Mouse (Mus musculus) right cerebral cortex, postnatal 25 days (tissue): ENCODE measurements around the gene Prdx3.
"Not testable (repeated sequence)": the region's sequence is repeated elsewhere in the genome, so short reads cannot be mapped to it uniquely, and the experiment has no call there.

Experiments used
- DNase-seq: peaks from one replicate; pipeline ENCODE4 v3.0.0; 2022

The Prdx3 gene

GRCm38 (mm10) chr19:60874064-60874694, at the start of gene Prdx3:
Gene Prdx3, minus strand, starts transcription at chr19:60874556.
- DNase-seq = peak; percentile 95

DNA sequence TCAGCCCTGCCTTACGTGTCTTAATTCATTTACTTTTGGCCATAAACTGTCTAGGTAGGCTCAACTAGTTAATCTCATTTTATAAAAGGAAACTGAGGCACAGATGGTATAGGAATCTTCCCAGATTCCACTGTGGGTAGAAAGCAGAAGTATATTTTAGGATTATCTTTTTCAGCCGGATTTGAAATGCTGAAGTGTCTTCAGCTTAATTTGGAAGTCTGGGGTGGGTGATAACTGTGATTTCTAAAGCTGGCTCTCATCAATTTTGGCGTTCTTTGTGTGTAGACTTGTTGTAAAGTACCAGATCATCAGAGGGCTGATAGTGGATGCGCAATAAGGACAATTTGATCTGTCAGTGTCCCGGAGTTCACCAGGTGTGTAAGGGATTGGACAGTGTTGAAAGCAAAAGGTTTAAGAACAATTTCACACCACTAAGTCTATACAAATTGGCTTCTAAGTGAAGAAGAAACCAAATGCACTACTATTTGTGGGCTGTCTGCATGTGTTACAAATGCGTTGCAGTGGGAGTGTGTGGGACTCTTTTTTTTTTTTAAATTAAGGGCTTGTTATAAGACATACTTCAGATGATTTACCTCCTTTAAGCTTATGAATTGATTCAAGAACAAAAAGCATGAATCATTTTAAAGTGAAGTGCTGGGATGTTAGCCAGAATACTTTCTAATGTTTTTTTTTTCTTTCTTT, 42.7 kb upstream of the Prdx3 start:
- peak; percentile 14 for DNase-seq

- DNase-seq = no peak
These were observed 41.5 kb upstream of the Prdx3 start for GRCm38 (mm10) chr19:60915862-60916261.

DNA sequence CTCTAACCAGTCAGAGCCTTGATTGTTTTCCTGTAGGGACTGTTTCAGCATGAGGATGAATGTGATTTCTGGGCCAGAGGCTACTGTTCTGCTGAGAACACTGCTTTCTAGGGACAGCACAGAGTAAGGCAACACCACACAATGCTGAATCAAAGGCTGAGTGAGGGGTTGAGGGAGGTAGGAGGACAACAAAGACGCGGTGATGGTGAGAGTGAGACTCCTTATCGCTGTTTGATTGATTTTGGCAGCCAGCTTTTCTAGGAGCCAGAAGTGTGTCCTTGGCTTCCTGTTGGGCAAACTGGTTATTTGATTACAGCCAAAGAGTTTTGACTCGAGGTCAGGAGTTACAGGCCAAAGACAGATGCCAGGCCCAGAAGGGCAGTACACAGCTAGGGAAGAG, 40.9 kb upstream of the Prdx3 start:
- no peak for DNase-seq

GRCm38 (mm10) chr19:60911653-60912052, 37.3 kb upstream of the Prdx3 start:
- DNase-seq = no peak

- DNase-seq = no peak
These were observed 35.9 kb upstream of the Prdx3 start for GRCm38 (mm10) chr19:60910304-60910703.

GRCm38 (mm10) chr19:60905477-60905876, 31.1 kb upstream of the Prdx3 start:
- DNase-seq = no peak

DNA sequence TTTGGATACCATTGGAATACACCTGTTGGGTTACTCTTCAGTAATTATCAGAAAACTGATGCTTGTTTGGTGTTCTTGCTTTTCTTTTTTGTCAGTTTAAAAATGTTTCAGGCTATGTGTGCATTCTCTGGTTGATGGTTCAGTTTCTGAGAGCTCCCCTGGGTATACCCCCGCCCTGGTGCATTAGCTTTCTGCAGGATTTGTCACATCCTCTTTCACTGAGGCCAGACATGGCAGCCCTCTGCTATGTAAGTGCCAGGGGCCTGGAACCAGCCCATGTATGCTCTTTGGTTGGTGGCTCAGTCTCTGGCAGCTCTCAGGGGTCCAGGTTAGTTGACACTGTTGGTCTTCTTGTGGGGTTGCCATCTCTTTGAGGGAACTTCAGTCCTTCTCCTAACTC, 29.6 kb upstream of the Prdx3 start:
- no peak for DNase-seq

DNA sequence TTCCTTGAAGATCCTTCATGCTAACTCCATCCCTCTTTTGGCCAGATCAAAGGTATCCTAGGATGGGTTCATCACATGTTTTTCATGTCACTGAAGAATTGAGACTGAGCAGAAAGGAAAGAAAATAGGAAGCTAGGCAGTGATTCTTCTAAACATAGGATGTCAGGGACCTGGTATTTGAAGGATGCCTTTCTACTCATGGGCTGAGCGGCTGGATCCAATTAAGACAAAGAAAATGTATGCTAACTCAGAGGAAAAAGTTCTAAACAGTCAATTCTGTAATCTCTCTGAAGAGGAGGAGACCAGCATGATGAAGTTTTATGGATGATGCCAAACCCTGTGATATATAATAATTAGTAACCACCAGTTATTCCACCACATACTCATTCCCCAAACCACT, 28.8 kb upstream of the Prdx3 start:
- DNase-seq = no peak

GRCm38 (mm10) chr19:60895251-60895880, 21.0 kb upstream of the Prdx3 start:
- no peak for DNase-seq

DNA sequence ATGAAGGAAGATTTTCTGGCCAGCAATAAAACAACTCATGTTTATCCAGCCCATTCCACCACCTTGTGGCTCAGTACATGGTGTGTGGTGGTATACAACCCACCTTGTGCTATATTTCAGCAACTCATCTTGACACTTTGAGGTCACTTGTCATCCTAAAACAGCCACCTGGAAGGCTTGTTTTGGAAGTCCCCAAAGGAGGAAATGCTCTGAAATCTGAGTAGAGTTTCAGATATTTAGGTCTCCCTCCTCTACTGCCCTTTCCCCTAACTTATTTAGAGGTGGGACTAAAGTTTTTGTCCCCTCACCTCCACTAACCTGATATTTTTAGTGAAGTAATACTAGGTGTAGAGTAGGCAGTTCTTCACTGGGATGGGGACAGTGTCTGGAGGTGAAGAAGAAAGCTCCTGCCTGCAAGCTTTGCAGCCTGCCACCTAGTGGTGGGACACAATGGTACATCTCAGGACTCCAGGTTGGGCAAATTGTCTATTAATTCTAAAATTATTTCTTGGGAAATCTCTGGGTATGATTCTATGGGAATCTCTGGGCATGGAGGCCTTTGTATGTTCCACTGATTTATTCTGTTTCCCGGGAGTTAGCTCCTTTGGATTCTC, 17.7 kb upstream of the Prdx3 start:
- peak; percentile 42 for DNase-seq

- no peak for DNase-seq
These were observed 16.7 kb upstream of the Prdx3 start for GRCm38 (mm10) chr19:60891123-60891470.

- peak; percentile 73 for DNase-seq
These were observed 16.2 kb upstream of the Prdx3 start for GRCm38 (mm10) chr19:60890391-60891122.

DNA sequence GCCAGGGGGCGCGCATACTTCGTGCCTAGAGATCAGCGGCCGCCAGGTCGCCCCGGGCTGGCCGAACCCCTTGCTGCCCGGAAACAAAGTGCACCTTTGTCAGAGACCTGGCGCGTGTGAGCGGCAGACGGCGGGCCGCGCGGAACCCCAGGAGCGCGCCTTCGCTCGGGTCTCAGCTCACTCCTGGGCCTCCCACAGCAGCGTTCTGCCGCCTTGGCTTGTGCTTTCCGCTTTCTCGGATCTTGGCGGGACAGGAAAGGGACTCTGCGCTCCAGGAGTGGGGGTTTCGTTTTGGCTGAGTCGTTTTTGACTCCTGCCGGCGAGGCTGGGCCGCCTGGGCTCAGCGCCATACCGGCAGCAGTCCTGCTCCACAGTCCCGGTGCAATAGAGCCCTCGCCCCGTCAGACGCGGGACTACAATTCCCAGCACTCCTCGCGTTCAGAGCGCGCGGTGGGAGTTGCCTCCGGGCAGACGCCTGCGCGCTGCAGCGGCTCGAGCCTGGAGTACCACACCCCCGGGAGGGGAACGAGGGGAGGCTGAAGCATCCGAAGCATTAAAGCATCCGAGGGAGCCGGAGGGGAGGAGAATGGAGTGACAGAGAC, 15.5 kb upstream of the Prdx3 start, which contains the start of gene Grk5:
TSS of gene Grk5 (plus strand) at position 36 of the 602 bp plus-strand sequence.
- DNase-seq = peak; percentile 93

DNA sequence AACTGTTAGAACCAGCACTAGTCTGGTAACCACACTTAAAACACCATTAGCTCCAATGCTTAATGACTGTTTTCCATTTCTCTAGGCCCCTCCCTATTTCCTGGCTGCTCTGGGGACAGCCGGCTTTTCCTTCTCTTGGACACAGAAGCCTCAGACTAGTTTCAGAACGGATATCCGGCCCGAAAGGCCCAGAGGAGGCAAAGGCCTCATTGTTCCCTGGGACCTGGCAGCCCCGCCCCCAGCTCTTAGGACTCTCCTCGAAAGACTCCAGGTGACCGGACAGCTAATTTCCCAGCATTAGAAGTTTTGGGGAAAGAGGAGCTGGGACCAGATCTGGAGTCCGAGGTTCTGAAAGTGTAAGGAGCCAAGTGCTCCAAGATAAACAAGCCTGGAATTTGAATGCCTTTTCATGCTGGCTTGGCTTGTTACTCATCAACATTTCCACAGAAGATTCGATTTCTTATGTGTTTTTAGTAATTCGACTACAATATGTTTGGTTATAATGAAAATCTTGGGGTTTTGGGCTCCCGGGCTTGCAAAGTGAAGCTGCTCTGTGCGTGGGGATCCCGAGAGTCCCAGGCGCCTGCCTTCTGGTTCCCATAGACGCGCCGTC, 14.9 kb upstream of the Prdx3 start:
- DNase-seq = peak; percentile 7

- DNase-seq = no peak
These were observed 13.3 kb upstream of the Prdx3 start for GRCm38 (mm10) chr19:60887637-60888036.

GRCm38 (mm10) chr19:60883129-60883528, 8.8 kb upstream of the Prdx3 start:
- peak; percentile 26 for DNase-seq

GRCm38 (mm10) chr19:60873501-60873900, 855 bp downstream of the Prdx3 start:
- peak; percentile 8 for DNase-seq

GRCm38 (mm10) chr19:60872272-60872671, 2.1 kb downstream of the Prdx3 start:
- DNase-seq = no peak

DNA sequence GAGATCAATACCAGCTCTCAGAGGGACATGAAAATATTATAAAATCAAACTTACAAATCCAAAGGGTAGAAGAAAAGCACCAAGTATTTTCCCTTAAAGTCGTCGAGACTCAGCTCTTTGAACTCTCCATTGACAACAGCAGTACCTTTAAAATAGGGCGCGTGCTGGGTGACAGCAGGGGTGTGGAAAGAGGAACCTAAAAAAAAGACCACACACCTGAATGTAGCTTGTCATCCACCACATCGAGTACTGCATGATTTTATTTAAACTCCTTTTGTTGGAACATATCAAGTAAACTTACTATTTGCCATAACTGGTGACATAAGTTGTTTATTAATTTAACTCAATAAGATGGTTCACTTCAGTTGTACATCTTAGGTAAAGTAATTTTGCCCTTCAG, 3.0 kb downstream of the Prdx3 start:
- no peak for DNase-seq

GRCm38 (mm10) chr19:60870489-60870888, 3.9 kb downstream of the Prdx3 start:
- no peak for DNase-seq

DNA sequence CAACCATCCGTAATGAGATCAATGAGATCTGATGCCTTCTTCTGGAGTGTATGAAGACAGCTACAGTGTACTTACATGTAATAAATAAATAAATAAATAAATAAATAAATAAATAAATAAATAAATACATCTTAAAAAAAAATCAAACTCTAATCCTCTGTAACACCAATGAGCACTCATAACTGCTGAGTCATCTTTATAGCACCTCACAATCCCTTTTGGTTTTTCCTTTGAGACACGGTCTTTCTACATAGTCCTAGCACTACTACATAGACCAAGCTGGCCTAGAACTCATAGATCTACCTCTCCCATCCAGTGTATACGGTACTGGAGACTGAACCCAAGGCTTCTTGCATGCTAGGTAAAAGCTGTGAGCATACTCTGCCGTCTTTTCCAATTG, 8.2 kb downstream of the Prdx3 start:
- not testable (repeated sequence) for DNase-seq
